8 mouse cellular contexts compared by ENCODE assay signal in genomic region chr2:152226248-152227050, GRCm38 (mm10). TPM values are rescaled to one million over a fixed set of nuclear protein-coding genes. Genes with fewer than 3 reads are reported as not detected.
DNase-seq lines count a peak whose midpoint lies in the region; ATAC-seq lines count a peak whose summit lies in the region.

Csnk2a1 (plus strand) TSS chr2:152226839.

- H3K4me3 ChIP-seq in megakaryocyte, embryonic 14.5 days (replicated peaks) = peak within 1 kb of the TSS; percentile 94

- H3K4me1 ChIP-seq in megakaryocyte, embryonic 14.5 days = peaks cover 39% of the 10 kb centered on the region

- H3K27me3 ChIP-seq in megakaryocyte, embryonic 14.5 days (replicated peaks) = no peaks in the 10 kb centered on the region

- DNase-seq in ZHBTc4 (ENCODE audit: low read depth, low spot score) = peak; percentile 95
- DNase-seq in gastrocnemius, adult 8-10 months (ENCODE audit: low spot score in 2 of 2) = peak; percentile 82 to 88
- peak; percentile 95 for DNase-seq in hindlimb bud, embryonic 11.5 days (ENCODE audit: extremely low spot score, low read depth, low spot score)
- peak; percentile 85 to 92 for DNase-seq in left cerebral cortex, adult 8-10 months (ENCODE audit: low spot score in 2 of 2)
- peak; percentile 95 to 96 for DNase-seq in right cerebral cortex, postnatal 10 days (ENCODE audit: low spot score in 2 of 2)
- peak; percentile 90 for DNase-seq in urinary bladder, postnatal 25 days (ENCODE audit: low spot score)

- H3K9me3 ChIP-seq in megakaryocyte, embryonic 14.5 days = no peaks in the 10 kb centered on the region

- ATAC-seq in common myeloid progenitor, adult 5-6 weeks (replicated peaks; ENCODE audit: low read depth, poor library complexity, severe bottlenecking) = peak; percentile 89

- H3K36me3 ChIP-seq in megakaryocyte, embryonic 14.5 days (replicated peaks; ENCODE audit: low read length) = peaks cover 23% of the 10 kb centered on the region

RNA-seq across cellular contexts. Expression of gene Csnk2a1, which starts in this region (rescaled TPM):
- total RNA-seq in common myeloid progenitor, adult 5-6 weeks (2017) = 105 and 132 TPM in 2 replicates
- 100 to 1,000 TPM in 2 of 4 experiments, 10 to 100 TPM in 2; 92.9 to 110 (median 100) TPM for total RNA-seq in gastrocnemius, adult 8-10 months (2022)
- 100 to 1,000 TPM in 3 of 4 experiments, 10 to 100 TPM in 1; 95.7 to 112 (median 101) TPM for total RNA-seq in left cerebral cortex, adult 8-10 months (2022)
- polyA plus RNA-seq in megakaryocyte, embryonic 14.5 days (2012; ENCODE audit: insufficient read depth, low replicate concordance) = 3.4 and 4.4 TPM in 2 replicates

Comparison
In these comparisons a context has a peak if more than half of its experiments do, and no peak if none do; other contexts are left out.
1. Peak in every context shown above with its lines: DNase-seq, ATAC-seq and H3K4me3 ChIP-seq.